Mouse (Mus musculus): ENCODE data around the gene Pou2af1. TPM values are rescaled to one million over a fixed set of nuclear protein-coding genes. Genes with fewer than 3 reads are reported as not detected.

Gene Pou2af1
- polyA plus RNA-seq, 1 experiment from 2014 or later, result 0.11 TPM

DNA sequence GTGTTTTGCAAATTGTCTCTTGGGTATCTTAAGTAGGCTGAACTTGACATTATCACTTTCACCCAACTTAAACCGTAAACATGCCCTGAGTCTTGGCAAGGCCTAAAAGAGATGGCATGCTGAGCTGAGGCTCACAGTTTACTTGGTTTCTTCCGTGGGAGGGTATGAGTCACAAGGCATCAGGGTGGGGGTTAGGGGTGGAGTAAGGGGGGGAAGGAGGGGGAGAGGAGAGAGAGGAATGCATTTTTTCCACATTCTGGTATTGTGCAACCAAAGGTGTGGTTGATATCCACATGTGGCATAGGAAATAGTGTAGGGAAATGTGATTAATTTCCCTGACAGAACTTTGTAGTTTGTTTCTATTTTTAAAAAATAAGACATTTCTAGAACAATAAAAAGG is 72.6 kb downstream of the Pou2af1 start:
- Histone ChIP-seq H3K27ac (ENCODE audit: low read length) (no peak overlapping the region), H3K9me3 (replicated peaks; ENCODE audit: control insufficient read depth, low read length, poor library complexity, severe bottlenecking) (no peaks in the 10 kb centered on the region), H3K4me1 (ENCODE audit: control insufficient read depth, insufficient read depth, low read length) (no peaks in the 10 kb centered on the region), H3K36me3 (ENCODE audit: control insufficient read depth, insufficient read depth, low read length) (no peaks in the 10 kb centered on the region), H3K27me3 (ENCODE audit: control insufficient read depth, insufficient read depth, low read depth, low read length) (no peaks in the 10 kb centered on the region), H3K9ac (ENCODE audit: low read depth, low read length) (no peak overlapping the region), H3K4me3 (ENCODE audit: low read depth, low read length) (no peak overlapping the region), H3K4me2 (ENCODE audit: low read length) (no peak overlapping the region)
- 56% methylated on average over 2 of the region's 2 CpGs for WGBS
- no peak for ATAC-seq

Other genes with a start within 250 kb of the Pou2af1 start
- gene Sik2, start 204.6 kb upstream of the Pou2af1 start, polyA plus RNA-seq (2015; fragmentation: Nextera tagmentation; extraction: Ambion mirVana), result 19.5 and 20.2 TPM in 2 replicates
- not detected in 2 replicates for gene Btg4, start 152.8 kb upstream of the Pou2af1 start, polyA plus RNA-seq (2015; fragmentation: Nextera tagmentation; extraction: Ambion mirVana)
- 1.1 and 1.2 TPM in 2 replicates for gene Layn, start 136.6 kb upstream of the Pou2af1 start, polyA plus RNA-seq (2015; fragmentation: Nextera tagmentation; extraction: Ambion mirVana)
- 1.2 and 1.3 TPM in 2 replicates for gene 4833427G06Rik, start 111.6 kb upstream of the Pou2af1 start, polyA plus RNA-seq (2015; fragmentation: Nextera tagmentation; extraction: Ambion mirVana)
- gene Gm32742, start 48.2 kb upstream of the Pou2af1 start, polyA plus RNA-seq (2015; fragmentation: Nextera tagmentation; extraction: Ambion mirVana), result 0.03 TPM in 1 of 2 replicates, not detected in the other
- gene Colca2, start 64.9 kb downstream of the Pou2af1 start, polyA plus RNA-seq (2015; fragmentation: Nextera tagmentation; extraction: Ambion mirVana), result 0.38 and 0.55 TPM in 2 replicates
- not detected in 2 replicates for gene 1810046K07Rik, start 115.2 kb downstream of the Pou2af1 start, polyA plus RNA-seq (2015; fragmentation: Nextera tagmentation; extraction: Ambion mirVana)

Measured in midbrain, embryonic 16.5 days (tissue).